Mouse (Mus musculus) MEL (cell line): ENCODE data around the gene Srgap1.

Source experiments
- CTCF ChIP-seq, 3 experiments: IDR thresholded peaks in 2 of 3; conservative IDR thresholded peaks in 1 of 3; 2 replicates each; pipeline ENCODE4 v1.5.1; 2011 to 2012; ENCODE audit warnings: low read length in 3 of 3, low read depth in 2 of 3, mild to moderate bottlenecking in 2 of 3, improper control_type of control experiment in 1 of 3, inconsistent platforms in 1 of 3, mixed read lengths in 1 of 3, moderate library complexity in 1 of 3; ENCODE audit not compliant: control insufficient read depth in 1 of 3, insufficient read depth in 1 of 3, poor library complexity in 1 of 3, severe bottlenecking in 1 of 3
- KAT2A ChIP-seq: conservative IDR thresholded peaks from 2 replicates; pipeline ENCODE4 v1.6.1; 2012; ENCODE audit warnings: low read depth, low read length, improper control_type of control experiment, inconsistent platforms
- POLR2AphosphoS5 ChIP-seq: IDR thresholded peaks from 2 replicates; pipeline ENCODE4 v1.6.1; 2012; ENCODE audit warnings: low read depth, borderline replicate concordance, mild to moderate bottlenecking, inconsistent platforms, low read length, moderate library complexity, mixed read lengths
- TCF12 ChIP-seq: IDR thresholded peaks from 2 replicates; pipeline ENCODE4 v1.6.1; 2014; ENCODE audit warnings: low read depth, mild to moderate bottlenecking, inconsistent platforms, low read length, improper control_type of control experiment, moderate library complexity
- ZC3H11A ChIP-seq: IDR thresholded peaks from 2 replicates; pipeline ENCODE4 v1.6.1; 2012; ENCODE audit warnings: low read depth, mild to moderate bottlenecking, inconsistent platforms, low read length, improper control_type of control experiment

GRCm38 (mm10) chr10:121764469-121765173 lies 282.5 kb downstream of the Srgap1 start:
- TF ChIP-seq ZC3H11A: no peak
- no peak for TF ChIP-seq KAT2A
- TF ChIP-seq CTCF (IDR thresholded peaks at IDR 0.05 in 2 of 3, conservative IDR thresholded peaks at IDR 0.05 in 1 of 3; ENCODE audit: control insufficient read depth in 1 of 3, insufficient read depth in 1 of 3, low read depth in 2 of 3, low read length in 3 of 3, poor library complexity in 1 of 3, severe bottlenecking in 1 of 3): peak in 2 of 3 experiments; percentile 44 to 47; a peak in 4 of 6 replicates
- no peak for TF ChIP-seq POLR2AphosphoS5
- TF ChIP-seq TCF12: no peak
